Mouse (Mus musculus): Measurements from ENCODE around the gene Slc4a3. TPM values are rescaled to one million over a fixed set of nuclear protein-coding genes. Genes with fewer than 3 reads are reported as not detected.

Gene Slc4a3
- polyA plus RNA-seq, 1 experiment from 2014 or later, result 4.0 TPM

GRCm38 (mm10) chr1:75519576-75519975, 26.5 kb upstream of the Slc4a3 start:
- no peak for ATAC-seq
- no peak for TF ChIP-seq CTCF (IDR thresholded peaks at IDR 0.05; ENCODE audit: low read depth)
- WGBS, result 35% methylated on average over 5 of the region's 5 CpGs
- Histone ChIP-seq H3K36me3 (ENCODE audit: control insufficient read depth, insufficient read depth) (0 out of 2 replicates have a peak, but pooled peaks cover under 1% of the 10 kb centered on the region), H3K27me3 (replicated peaks; ENCODE audit: control insufficient read depth, insufficient read depth, low read length) (no peaks in the 10 kb centered on the region), H3K4me2 (replicated peaks; ENCODE audit: low read depth) (no peak overlapping the region), H3K4me3 (ENCODE audit: low read depth, low read length) (no peak overlapping the region), H3K9ac (ENCODE audit: low read depth, low read length) (no peak overlapping the region), H3K4me1 (replicated peaks; ENCODE audit: control insufficient read depth, insufficient read depth, low read length) (peaks cover 8% of the 10 kb centered on the region; the same call in 1 of the 2 replicates), H3K9me3 (ENCODE audit: control insufficient read depth) (no peaks in the 10 kb centered on the region), H3K27ac (ENCODE audit: low read depth, low read length) (no peak overlapping the region)

- no peak for TF ChIP-seq CTCF (IDR thresholded peaks at IDR 0.05; ENCODE audit: low read depth)
- under 1% methylated on average over 46 of the region's 46 CpGs for WGBS
- H3K27ac ChIP-seq (ENCODE audit: low read depth, low read length), result peak within 1 kb of the TSS; percentile 91
These were observed 24.6 kb upstream of the Slc4a3 start, which contains the start of gene Stk11ip for GRCm38 (mm10) chr1:75521321-75522031. Gene Stk11ip (plus strand): TSS chr1:75521529.

GRCm38 (mm10) chr1:75524679-75525078, 21.4 kb upstream of the Slc4a3 start:
- no peak overlapping the region for H3K4me3 ChIP-seq (ENCODE audit: low read depth, low read length)
- no peak overlapping the region for H3K27ac ChIP-seq (ENCODE audit: low read depth, low read length)
- peaks cover 48% of the 10 kb centered on the region for H3K36me3 ChIP-seq (ENCODE audit: control insufficient read depth, insufficient read depth)
- no peak for ATAC-seq
- H3K27me3 ChIP-seq (replicated peaks; ENCODE audit: control insufficient read depth, insufficient read depth, low read length), result no peaks in the 10 kb centered on the region
- no peak for TF ChIP-seq CTCF (IDR thresholded peaks at IDR 0.05; ENCODE audit: low read depth)
- no peaks in the 10 kb centered on the region for H3K9me3 ChIP-seq (ENCODE audit: control insufficient read depth)
- H3K9ac ChIP-seq (ENCODE audit: low read depth, low read length), result no peak overlapping the region
- H3K4me2 ChIP-seq (replicated peaks; ENCODE audit: low read depth), result no peak overlapping the region
- 88% methylated on average over 7 of the region's 7 CpGs for WGBS
- H3K4me1 ChIP-seq (replicated peaks; ENCODE audit: control insufficient read depth, insufficient read depth, low read length), result 0 out of 2 replicates have a peak, but pooled peaks cover 4% of the 10 kb centered on the region

More at GRCm38 (mm10) chr1:75521321-75522031, 24.6 kb upstream of the Slc4a3 start, which contains the start of gene Stk11ip:
- Histone ChIP-seq H3K9me3 (ENCODE audit: control insufficient read depth) (no peaks in the 10 kb centered on the region), H3K9ac (ENCODE audit: low read depth, low read length) (peak within 1 kb of the TSS; percentile 61), H3K4me3 (ENCODE audit: low read depth, low read length) (peak within 1 kb of the TSS; percentile 58), H3K4me1 (replicated peaks; ENCODE audit: control insufficient read depth, insufficient read depth, low read length) (peaks cover 8% of the 10 kb centered on the region; the same call in 1 of the 2 replicates), H3K4me2 (replicated peaks; ENCODE audit: low read depth) (peak within 1 kb of the TSS; percentile 70), H3K36me3 (ENCODE audit: control insufficient read depth, insufficient read depth) (peaks cover 19% of the 10 kb centered on the region; the same call in 1 of the 2 replicates), H3K27me3 (replicated peaks; ENCODE audit: control insufficient read depth, insufficient read depth, low read length) (no peaks in the 10 kb centered on the region)
- peak; percentile 98 for ATAC-seq

GRCm38 (mm10) chr1:75530546-75530945, 15.5 kb upstream of the Slc4a3 start:
- H3K9ac ChIP-seq (ENCODE audit: low read depth, low read length), result no peak overlapping the region
- H3K4me3 ChIP-seq (ENCODE audit: low read depth, low read length), result no peak overlapping the region
- no peak for ATAC-seq
- WGBS, result 73% methylated on average over 4 of the region's 4 CpGs
- H3K36me3 ChIP-seq (ENCODE audit: control insufficient read depth, insufficient read depth), result peaks cover 68% of the 10 kb centered on the region
- H3K27me3 ChIP-seq (replicated peaks; ENCODE audit: control insufficient read depth, insufficient read depth, low read length), result no peaks in the 10 kb centered on the region
- H3K27ac ChIP-seq (ENCODE audit: low read depth, low read length), result no peak overlapping the region
- no peaks in the 10 kb centered on the region for H3K9me3 ChIP-seq (ENCODE audit: control insufficient read depth)
- H3K4me2 ChIP-seq (replicated peaks; ENCODE audit: low read depth), result no peak overlapping the region
- peak; percentile 71 for TF ChIP-seq CTCF (IDR thresholded peaks at IDR 0.05; ENCODE audit: low read depth)
- H3K4me1 ChIP-seq (replicated peaks; ENCODE audit: control insufficient read depth, insufficient read depth, low read length), result no peaks in the 10 kb centered on the region

GRCm38 (mm10) chr1:75532280-75533172, 13.5 kb upstream of the Slc4a3 start:
- no peak for TF ChIP-seq CTCF (IDR thresholded peaks at IDR 0.05; ENCODE audit: low read depth)
- no peak overlapping the region for H3K9ac ChIP-seq (ENCODE audit: low read depth, low read length)
- no peaks in the 10 kb centered on the region for H3K9me3 ChIP-seq (ENCODE audit: control insufficient read depth)
- H3K36me3 ChIP-seq (ENCODE audit: control insufficient read depth, insufficient read depth), result peaks cover 62% of the 10 kb centered on the region
- no peaks in the 10 kb centered on the region for H3K27me3 ChIP-seq (replicated peaks; ENCODE audit: control insufficient read depth, insufficient read depth, low read length)
- no peak overlapping the region for H3K4me3 ChIP-seq (ENCODE audit: low read depth, low read length)
- no peaks in the 10 kb centered on the region for H3K4me1 ChIP-seq (replicated peaks; ENCODE audit: control insufficient read depth, insufficient read depth, low read length)
- H3K27ac ChIP-seq (ENCODE audit: low read depth, low read length), result no peak overlapping the region
- H3K4me2 ChIP-seq (replicated peaks; ENCODE audit: low read depth), result no peak overlapping the region
- ATAC-seq, result no peak
- 87% methylated on average over 19 of the region's 19 CpGs for WGBS

Measured in intestine, postnatal 0 days (tissue).